Mouse (Mus musculus) intestine, postnatal 0 days (tissue): ENCODE measurements around the gene Otud7b. TPM values are rescaled to one million over a fixed set of nuclear protein-coding genes. Genes with fewer than 3 reads are reported as not detected.

Source experiments
- ATAC-seq: fragments of 200-750 bp; cut with Nextera tagmentation; 2 replicates; pipeline ENCODE4 v1.8.0; 2017; ENCODE audit warnings: mild to moderate bottlenecking, moderate TSS enrichment, moderate library complexity
- H3K27ac ChIP-seq: fragments of 300-500 bp; sonication (generic); 2 replicates; pipeline ENCODE4 v1.5.1; 2014; ENCODE audit warnings: mild to moderate bottlenecking, low read depth, low read length, moderate library complexity
- H3K27me3 ChIP-seq: fragments of 300-500 bp; sonication (generic); replicated peaks from 2 replicates; pipeline ENCODE4 v1.6.1; 2014; ENCODE audit warnings: low read length, mixed read lengths; ENCODE audit not compliant: control insufficient read depth, insufficient read depth
- H3K36me3 ChIP-seq: fragments of 300-500 bp; sonication (generic); 2 replicates; pipeline ENCODE4 v1.6.1; 2014; ENCODE audit warnings: mild to moderate bottlenecking, moderate library complexity; ENCODE audit not compliant: control insufficient read depth, insufficient read depth
- H3K4me1 ChIP-seq: fragments of 300-500 bp; sonication (generic); replicated peaks from 2 replicates; pipeline ENCODE4 v1.6.1; 2014; ENCODE audit warnings: antibody characterized with exemption, low read length, mixed read lengths; ENCODE audit not compliant: control insufficient read depth, insufficient read depth
- H3K4me2 ChIP-seq: fragments of 300-500 bp; sonication (generic); replicated peaks from 2 replicates; pipeline ENCODE4 v1.6.1; 2014; ENCODE audit warnings: low read depth, mild to moderate bottlenecking, moderate library complexity
- H3K4me3 ChIP-seq: fragments of 300-500 bp; sonication (generic); 2 replicates; pipeline ENCODE4 v1.5.1; 2014; ENCODE audit warnings: low read depth, low read length
- H3K9ac ChIP-seq: fragments of 300-500 bp; sonication (generic); 2 replicates; pipeline ENCODE4 v1.6.1; 2014; ENCODE audit warnings: mild to moderate bottlenecking, low read depth, low read length
- H3K9me3 ChIP-seq: fragments of 300-500 bp; sonication (generic); 2 replicates; pipeline ENCODE4 v1.6.1; 2016; ENCODE audit warnings: mixed run types; ENCODE audit not compliant: control insufficient read depth
- CTCF ChIP-seq: sonication (generic); IDR thresholded peaks from 2 replicates; pipeline ENCODE4 v1.5.1; 2016; ENCODE audit warnings: low read depth, mild to moderate bottlenecking, control low read depth, antibody characterized with exemption, moderate library complexity
- WGBS: fragments of 180-500 bp; shearing (Covaris S2); extraction: QIAGEN DNeasy Blood & Tissue Kit; methylation state at CpG from one replicate; pipeline ENCODE4 v1.1.7; 2014; 5-methylcytosine and 5-hydroxymethylcytosine counted together
- polyA plus RNA-seq: library from polyadenylated mRNA; unstranded; fragments of >200 nt; fragmentation: Nextera tagmentation; extraction: Ambion mirVana; gene quantifications from 2 replicates; pipeline ENCODE4 v1.2.1, GENCODE M21; 2015

The Otud7b gene
- polyA plus RNA-seq, 1 experiment from 2014 or later = 16.6 TPM

- no peak overlapping the region for H3K27ac ChIP-seq
- WGBS = 71% methylated on average over 4 of the region's 4 CpGs
- no peaks in the 10 kb centered on the region for H3K4me1 ChIP-seq
- H3K4me2 ChIP-seq = no peak overlapping the region
- ATAC-seq = no peak
- no peaks in the 10 kb centered on the region for H3K9me3 ChIP-seq
- H3K9ac ChIP-seq = no peak overlapping the region
- peaks cover 26% of the 10 kb centered on the region for H3K36me3 ChIP-seq
- no peak overlapping the region for H3K4me3 ChIP-seq
- no peak for TF ChIP-seq CTCF
- no peaks in the 10 kb centered on the region for H3K27me3 ChIP-seq
Measured at GRCm38 (mm10) chr3:96179531-96179930, 75.2 kb downstream of the Otud7b start.

- no peak for TF ChIP-seq CTCF
- peak within 1 kb of the TSS; percentile 72 for H3K4me2 ChIP-seq
- H3K27me3 ChIP-seq = no peaks in the 10 kb centered on the region
- peak within 1 kb of the TSS; percentile 39 for H3K4me3 ChIP-seq
- 1% methylated on average over 16 of the region's 23 CpGs for WGBS
- H3K27ac ChIP-seq = no peak within 1 kb of the TSS
- H3K36me3 ChIP-seq = peaks cover 16% of the 10 kb centered on the region; the same call in 1 of the 2 replicates
- H3K4me1 ChIP-seq = no peaks in the 10 kb centered on the region
- H3K9ac ChIP-seq = 0 out of 2 replicates have a peak within 1 kb of the TSS, but pooled peaks have one; percentile 34
- no peak for ATAC-seq
- H3K9me3 ChIP-seq = no peaks in the 10 kb centered on the region
Measured at GRCm38 (mm10) chr3:96180727-96181477, 76.6 kb downstream of the Otud7b start, which contains the start of gene Sv2a. Gene Sv2a (plus strand): TSS chr3:96181151.

GRCm38 (mm10) chr3:96181510-96182381 lies 77.4 kb downstream of the Otud7b start:
- ATAC-seq = no peak
- TF ChIP-seq CTCF = no peak
- 41% methylated on average over 12 of the region's 12 CpGs for WGBS
- no peaks in the 10 kb centered on the region for H3K4me1 ChIP-seq
- peak overlapping the region; percentile 39 for H3K4me3 ChIP-seq
- H3K9ac ChIP-seq = 0 out of 2 replicates have a peak overlapping the region, but pooled peaks have one; percentile 3
- no peaks in the 10 kb centered on the region for H3K27me3 ChIP-seq
- peak overlapping the region; percentile 72 for H3K4me2 ChIP-seq
- no peak overlapping the region for H3K27ac ChIP-seq
- H3K9me3 ChIP-seq = no peaks in the 10 kb centered on the region
- H3K36me3 ChIP-seq = peaks cover 8% of the 10 kb centered on the region; the same call in 1 of the 2 replicates

GRCm38 (mm10) chr3:96182382-96182776 lies 78.1 kb downstream of the Otud7b start:
- Histone ChIP-seq H3K27me3 (no peaks in the 10 kb centered on the region), H3K9ac (no peak overlapping the region), H3K27ac (no peak overlapping the region), H3K4me1 (no peaks in the 10 kb centered on the region), H3K4me2 (0 out of 2 replicates have a peak overlapping the region, but pooled peaks have one; percentile 13), H3K36me3 (peaks cover 7% of the 10 kb centered on the region; the same call in 1 of the 2 replicates), H3K9me3 (no peaks in the 10 kb centered on the region), H3K4me3 (no peak overlapping the region)
- no peak for TF ChIP-seq CTCF
- no peak for ATAC-seq
- WGBS = 36% methylated on average over 4 of the region's 4 CpGs

- Histone ChIP-seq H3K9ac (no peak overlapping the region), H3K4me2 (no peak overlapping the region), H3K9me3 (no peaks in the 10 kb centered on the region), H3K4me3 (no peak overlapping the region), H3K27ac (no peak overlapping the region), H3K36me3 (no peaks in the 10 kb centered on the region), H3K4me1 (no peaks in the 10 kb centered on the region; the same call in 1 of the 2 replicates), H3K27me3 (no peaks in the 10 kb centered on the region)
- TF ChIP-seq CTCF = no peak
- no peak for ATAC-seq
- 61% methylated on average over 12 of the region's 12 CpGs for WGBS
Measured at GRCm38 (mm10) chr3:96192977-96193376, 88.7 kb downstream of the Otud7b start.

GRCm38 (mm10) chr3:96194966-96195365 lies 90.6 kb downstream of the Otud7b start:
- Histone ChIP-seq H3K27me3 (no peaks in the 10 kb centered on the region), H3K4me1 (no peaks in the 10 kb centered on the region; the same call in 1 of the 2 replicates), H3K4me2 (no peak overlapping the region), H3K4me3 (no peak overlapping the region), H3K9ac (no peak overlapping the region), H3K9me3 (no peaks in the 10 kb centered on the region), H3K27ac (no peak overlapping the region), H3K36me3 (no peaks in the 10 kb centered on the region)
- 83% methylated on average over 10 of the region's 10 CpGs for WGBS
- TF ChIP-seq CTCF = no peak
- ATAC-seq = no peak
